Mouse (Mus musculus) G1E (cell line): ENCODE measurements around the gene Usp34.

Source experiments
- CTCF ChIP-seq: IDR thresholded peaks from 2 replicates; pipeline ENCODE4 v1.5.1; 2012; ENCODE audit warnings: low read depth, low read length, inconsistent platforms, mixed read lengths
- GATA1 ChIP-seq: IDR thresholded peaks from 2 replicates; pipeline ENCODE4 v1.6.1; 2012; ENCODE audit warnings: borderline replicate concordance, low read length, inconsistent platforms, mixed read lengths
- GATA2 ChIP-seq: IDR thresholded peaks from 2 replicates; pipeline ENCODE4 v1.6.1; 2012; ENCODE audit warnings: low read depth, low read length, inconsistent platforms, borderline replicate concordance
- POLR2AphosphoS5 ChIP-seq: IDR thresholded peaks from 2 replicates; pipeline ENCODE4 v1.6.1; 2012; ENCODE audit warnings: low read depth, low read length, inconsistent platforms; ENCODE audit not compliant: insufficient replicate concordance
- TAL1 ChIP-seq: conservative IDR thresholded peaks from 2 replicates; pipeline ENCODE4 v1.6.1; 2012; ENCODE audit warnings: low read depth, low read length, inconsistent platforms, mixed read lengths

DNA sequence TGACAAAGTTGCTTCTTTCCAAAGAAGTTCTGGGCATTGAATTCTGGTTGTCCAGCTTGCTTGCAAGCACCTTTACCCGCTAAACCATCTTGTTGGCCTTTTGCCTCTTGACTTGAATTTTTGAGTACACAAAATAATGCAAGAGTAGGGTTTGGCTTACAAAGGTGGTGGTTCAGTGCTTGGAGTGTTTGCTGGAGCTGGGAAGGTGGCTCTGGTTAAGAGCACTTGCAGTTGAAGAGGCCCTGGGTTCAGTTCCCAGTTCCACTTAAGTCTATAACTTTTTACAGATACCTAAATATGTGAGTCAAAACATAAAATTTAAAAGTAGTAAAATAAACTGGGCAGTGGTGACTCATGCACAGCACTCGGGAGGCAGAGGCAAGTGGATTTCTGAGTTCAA lies 8.4 kb upstream of the Usp34 start:
- TF ChIP-seq CTCF: no peak
- no peak for TF ChIP-seq GATA1
- no peak for TF ChIP-seq TAL1
- TF ChIP-seq POLR2AphosphoS5: no peak
- TF ChIP-seq GATA2: no peak
